Mouse (Mus musculus) kidney, embryonic 16.5 days (tissue): ENCODE measurements at regions not wholly inside any gene's neighbourhood (a gene's known extent, or its start where the extent isn't known, plus 50 kb on each side); places are given as distances from the start of the nearest gene placed in this dataset.

ENCODE experiments used
- ATAC-seq: fragments of 200-750 bp; cut with Nextera tagmentation; 2 replicates; pipeline ENCODE4 v1.8.0; 2017; ENCODE audit warnings: moderate TSS enrichment; ENCODE audit not compliant: low FRiP score, low TSS enrichment
- H3K27ac ChIP-seq: fragments of 300-500 bp; sonication (generic); 2 replicates; pipeline ENCODE4 v1.5.1; 2014; ENCODE audit warnings: low read length
- H3K27me3 ChIP-seq: fragments of 300-500 bp; sonication (generic); 2 replicates; pipeline ENCODE4 v1.6.1; 2014; ENCODE audit warnings: low read length, control low read depth, mixed read lengths; ENCODE audit not compliant: insufficient read depth
- H3K36me3 ChIP-seq: fragments of 300-500 bp; sonication (generic); 2 replicates; pipeline ENCODE4 v1.6.1; 2014; ENCODE audit warnings: low read length, control low read depth, mixed read lengths; ENCODE audit not compliant: insufficient read depth
- H3K4me1 ChIP-seq: fragments of 300-500 bp; sonication (generic); 2 replicates; pipeline ENCODE4 v1.6.1; 2014; ENCODE audit warnings: low read length, control low read depth, mixed read lengths; ENCODE audit not compliant: insufficient read depth
- H3K4me2 ChIP-seq: fragments of 300-500 bp; sonication (generic); replicated peaks from 2 replicates; pipeline ENCODE4 v1.6.1; 2014; ENCODE audit warnings: low read depth, low read length
- H3K4me3 ChIP-seq: fragments of 300-500 bp; sonication (generic); 2 replicates; pipeline ENCODE4 v1.5.1; 2014; ENCODE audit warnings: mild to moderate bottlenecking, low read length
- H3K9ac ChIP-seq: fragments of 300-500 bp; sonication (generic); replicated peaks from 2 replicates; pipeline ENCODE4 v1.6.1; 2014; ENCODE audit warnings: low read length
- H3K9me3 ChIP-seq: fragments of 300-500 bp; sonication (generic); 2 replicates; pipeline ENCODE4 v1.6.1; 2016; ENCODE audit warnings: low read length, control low read depth
- WGBS: fragments of 180-500 bp; shearing (Covaris S2); extraction: QIAGEN DNeasy Blood & Tissue Kit; methylation state at CpG from one replicate; pipeline ENCODE4 v1.1.7; 2014; 5-methylcytosine and 5-hydroxymethylcytosine counted together

GRCm38 (mm10) chr5:46338461-46338860 is 481.0 kb upstream of the Lcorl start:
- WGBS: 87% methylated on average over 2 of the region's 2 CpGs
- ATAC-seq: no peak

GRCm38 (mm10) chr5:46330880-46331279 is 473.5 kb upstream of the Lcorl start:
- H3K4me1 ChIP-seq: no peaks in the 10 kb centered on the region
- 55% methylated on average over 1 of the region's 1 CpGs for WGBS
- no peak overlapping the region for H3K4me2 ChIP-seq
- H3K9ac ChIP-seq: no peak overlapping the region
- no peaks in the 10 kb centered on the region for H3K9me3 ChIP-seq
- no peaks in the 10 kb centered on the region for H3K27me3 ChIP-seq
- H3K27ac ChIP-seq: no peak overlapping the region
- no peak for ATAC-seq
- no peak overlapping the region for H3K4me3 ChIP-seq
- H3K36me3 ChIP-seq: no peaks in the 10 kb centered on the region

More at GRCm38 (mm10) chr5:46338461-46338860, 481.0 kb upstream of the Lcorl start:
- Histone ChIP-seq H3K4me3 (no peak overlapping the region), H3K36me3 (no peaks in the 10 kb centered on the region), H3K9me3 (no peaks in the 10 kb centered on the region), H3K27ac (no peak overlapping the region), H3K4me2 (no peak overlapping the region), H3K27me3 (no peaks in the 10 kb centered on the region), H3K4me1 (no peaks in the 10 kb centered on the region), H3K9ac (no peak overlapping the region)
